Mouse (Mus musculus) CH12.LX (cell line): ENCODE results near the gene Phc1.

ENCODE experiments used
- ETS1 ChIP-seq: conservative IDR thresholded peaks from 2 replicates; pipeline ENCODE4 v1.6.1; 2012; ENCODE audit warnings: low read depth, mild to moderate bottlenecking, inconsistent platforms, low read length, improper control_type of control experiment, moderate library complexity
- GABPA ChIP-seq: IDR thresholded peaks from 2 replicates; pipeline ENCODE4 v1.6.1; 2012; ENCODE audit warnings: low read depth, low read length, improper control_type of control experiment, inconsistent platforms; ENCODE audit not compliant: insufficient replicate concordance
- IRF4 ChIP-seq: IDR thresholded peaks from 2 replicates; pipeline ENCODE4 v1.6.1; 2014; ENCODE audit warnings: low read depth, mild to moderate bottlenecking, inconsistent platforms, low read length, improper control_type of control experiment
- POLR2A ChIP-seq: IDR thresholded peaks from 2 replicates; pipeline ENCODE4 v1.6.1; 2011; ENCODE audit warnings: low read depth, mild to moderate bottlenecking, improper control_type of control experiment, low read length
- SMC3 ChIP-seq: IDR thresholded peaks from 2 replicates; pipeline ENCODE4 v1.6.1; 2011; ENCODE audit warnings: low read depth, low read length, improper control_type of control experiment

DNA sequence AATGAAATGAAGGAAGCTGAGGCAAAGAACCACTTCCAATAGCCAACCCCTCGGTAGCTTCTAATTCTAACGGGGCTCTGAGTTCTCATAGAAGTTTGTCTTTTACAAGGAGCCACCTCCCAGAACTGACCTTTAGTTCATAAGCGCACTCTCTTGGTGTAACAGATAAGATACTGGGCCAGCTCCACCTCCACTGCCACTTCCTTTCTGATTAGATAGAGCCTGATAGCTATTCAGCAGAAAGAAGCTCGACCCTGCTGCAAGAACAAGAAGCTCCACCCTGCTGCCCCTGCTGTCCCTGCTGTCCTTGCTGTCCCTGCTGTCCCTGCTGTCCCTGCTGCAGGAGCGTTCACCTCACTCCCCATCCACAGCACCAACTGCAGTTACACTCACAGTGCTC is 65.8 kb downstream of the Phc1 start:
- TF ChIP-seq POLR2A (no peak), GABPA (no peak), IRF4 (no peak), SMC3 (no peak), ETS1 (no peak)
